17 mouse cellular contexts compared by ENCODE assay signal in the genomic region with DNA sequence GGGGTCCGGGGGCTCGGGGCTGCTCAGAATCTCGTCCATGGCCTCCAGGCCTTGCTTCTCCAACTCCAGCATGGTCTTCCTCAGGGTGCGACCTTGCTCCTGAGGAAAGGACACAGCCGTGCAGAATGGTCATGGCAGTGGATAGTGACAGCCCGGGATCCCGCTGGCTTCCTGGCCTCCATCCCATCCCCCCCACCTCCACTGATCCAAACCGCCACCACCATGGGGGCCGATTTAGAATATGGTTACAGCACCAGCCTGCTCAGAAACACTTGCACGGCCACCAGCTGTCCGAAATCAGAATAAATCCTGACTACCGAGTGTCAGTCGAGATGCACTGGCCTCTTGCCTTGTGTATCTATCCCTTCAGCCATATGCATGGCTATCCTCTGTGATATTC. TPM values are rescaled to one million over a fixed set of nuclear protein-coding genes. Genes with fewer than 3 reads are reported as not detected.
DNase-seq lines count a peak whose midpoint lies in the region; ATAC-seq lines count a peak whose summit lies in the region.
"Had no signal": no experiment of that assay in that cellular context is flagged by ENCODE, and none has a peak within 500 bp of the region (broad histone marks: within the 10 kb centered on the region; RNA-seq: fewer than 3 reads in every experiment).

No protein-coding gene starts in this region.

- H3K9me3 ChIP-seq in hindbrain, embryonic 13.5 days = no peaks in the 10 kb centered on the region
- H3K9me3 ChIP-seq in midbrain, embryonic 14.5 days (ENCODE audit: control insufficient read depth, low read length) = no peaks in the 10 kb centered on the region
- H3K9me3 ChIP-seq: G1E; kidney, embryonic 15.5 days; limb, embryonic 13.5 days; megakaryocyte, embryonic 14.5 days had no signal

- intact Hi-C loops in heart, postnatal 10 days (cut with DNase I) = loop anchor here (5.0 kb wide), 1 partner anchor 727 kb away; no protein-coding TSS in a partner anchor

- H3K36me3 ChIP-seq in hindbrain, embryonic 13.5 days = peaks cover 31% of the 10 kb centered on the region
- H3K36me3 ChIP-seq in midbrain, embryonic 14.5 days (ENCODE audit: control insufficient read depth, insufficient read depth, low read length) = peaks cover 48% of the 10 kb centered on the region
- H3K36me3 ChIP-seq: G1E; kidney, embryonic 15.5 days; limb, embryonic 13.5 days had no signal

- H3K9ac ChIP-seq in hindbrain, embryonic 13.5 days = no peak overlapping the region
- H3K9ac ChIP-seq in midbrain, embryonic 14.5 days (replicated peaks; ENCODE audit: low read length) = no peak overlapping the region
- H3K9ac ChIP-seq: kidney, embryonic 15.5 days; lung, embryonic 14.5 days had no signal

- H3K4me2 ChIP-seq in hindbrain, embryonic 13.5 days = no peak overlapping the region
- no peak overlapping the region for H3K4me2 ChIP-seq in midbrain, embryonic 14.5 days (ENCODE audit: low read length)
- H3K4me2 ChIP-seq: heart, embryonic 11.5 days; kidney, embryonic 15.5 days; limb, embryonic 13.5 days; lung, embryonic 14.5 days had no signal

- no peak overlapping the region for H3K4me3 ChIP-seq in hindbrain, embryonic 13.5 days
- H3K4me3 ChIP-seq in midbrain, embryonic 14.5 days (replicated peaks; ENCODE audit: low read depth, low read length) = no peak overlapping the region
- H3K4me3 ChIP-seq: kidney, embryonic 15.5 days; limb, embryonic 13.5 days; megakaryocyte, embryonic 14.5 days had no signal

- peaks cover 28% of the 10 kb centered on the region for H3K4me1 ChIP-seq in hindbrain, embryonic 13.5 days (replicated peaks)
- peaks cover 16% of the 10 kb centered on the region for H3K4me1 ChIP-seq in midbrain, embryonic 14.5 days (ENCODE audit: control insufficient read depth, insufficient read depth, low read length)
- H3K4me1 ChIP-seq: megakaryocyte, embryonic 14.5 days had no signal

- DNase-seq in heart, adult 11 months = peak; percentile 84
- DNase-seq in heart, adult 18-20 months = no peak
- DNase-seq in cerebellum, postnatal 10 days = peak; percentile 82 to 83
- no peak for DNase-seq in midbrain, embryonic 14.5 days
- no peak for DNase-seq in thymus, postnatal 36 days
- no peak for DNase-seq in gastrocnemius, postnatal 10 days
- DNase-seq in heart, postnatal 10 days = no peak
- DNase-seq: lung, embryonic 14.5 days; right cerebral cortex, adult 18-20 months; thymus, adult 2 months had no signal

- no peak for ATAC-seq in hindbrain, embryonic 13.5 days (ENCODE audit: low FRiP score)
- no peak for ATAC-seq in midbrain, embryonic 14.5 days (ENCODE audit: low FRiP score, low TSS enrichment)

- H3K27ac ChIP-seq in hindbrain, embryonic 13.5 days = peak overlapping the region; percentile 91
- H3K27ac ChIP-seq in midbrain, embryonic 14.5 days (replicated peaks; ENCODE audit: low read depth, low read length) = peak overlapping the region; percentile 86

- H3K27me3 ChIP-seq in hindbrain, embryonic 13.5 days = no peaks in the 10 kb centered on the region
- no peaks in the 10 kb centered on the region for H3K27me3 ChIP-seq in midbrain, embryonic 14.5 days (ENCODE audit: control insufficient read depth, insufficient read depth, low read length)
- H3K27me3 ChIP-seq: kidney, embryonic 15.5 days had no signal

- 87% methylated on average over 13 of the region's 13 CpGs for WGBS in hindbrain, embryonic 13.5 days
- 85% methylated on average over 13 of the region's 13 CpGs for WGBS in midbrain, embryonic 14.5 days

RNA-seq across cellular contexts. Expression of a gene that starts 57.0 kb away (rescaled TPM):
- total RNA-seq in heart, adult 18-20 months (2021) = 1 to 10 TPM; 5.0 to 5.9 TPM
- polyA plus RNA-seq in hindbrain, embryonic 13.5 days (2015; fragmentation: Nextera tagmentation; extraction: Ambion mirVana) = 87.1 and 91.6 TPM in 2 replicates
- polyA plus RNA-seq in midbrain, embryonic 14.5 days (2014; fragmentation: Nextera tagmentation; extraction: Ambion mirVana) = 88.0 and 104 TPM in 2 replicates
- 10 to 100 TPM; 14.3 to 15.9 TPM for total RNA-seq in gastrocnemius, postnatal 10 days (2021)
- 1 to 10 TPM; 8.3 to 9.3 TPM for total RNA-seq in heart, postnatal 10 days (2021)
- total RNA-seq: neutrophil, adult 5-6 weeks had no signal
- polyA plus RNA-seq: G1E had no signal

Comparison
In these comparisons a context has a peak if more than half of its experiments do, and no peak if none do; other contexts are left out.
1. DNase-seq: peak in heart, adult 11 months (single experiment) and cerebellum, postnatal 10 days (2 of 2); none in heart, adult 18-20 months (0 of 2), midbrain, embryonic 14.5 days (single experiment), thymus, postnatal 36 days (0 of 2), gastrocnemius, postnatal 10 days (single experiment) and heart, postnatal 10 days (0 of 2).